Mouse (Mus musculus) lung, postnatal 0 days (tissue): Measurements from ENCODE around the gene Plcg1. TPM values are rescaled to one million over a fixed set of nuclear protein-coding genes. Genes with fewer than 3 reads are reported as not detected.
A peak's percentile ranks its signal among the peaks of the same experiment; 100 is the strongest.

Experiments used
- ATAC-seq: fragments of 200-750 bp; cut with Nextera tagmentation; 2 replicates; pipeline ENCODE4 v1.8.0; 2017; ENCODE audit warnings: moderate library complexity
- DNase-seq: peaks from one replicate; pipeline ENCODE4 v3.0.0-alpha.2; 2016; ENCODE audit warnings: low spot score
- H3K27ac ChIP-seq: fragments of 300-500 bp; sonication (generic); 2 replicates; pipeline ENCODE4 v1.5.1; 2014; ENCODE audit warnings: antibody characterized with exemption, mild to moderate bottlenecking, low read length, mixed read lengths
- H3K27me3 ChIP-seq: fragments of 300-500 bp; sonication (generic); replicated peaks from 2 replicates; pipeline ENCODE4 v1.6.1; 2014; ENCODE audit warnings: low read length, mixed read lengths; ENCODE audit not compliant: insufficient read depth
- H3K36me3 ChIP-seq: fragments of 300-500 bp; sonication (generic); 2 replicates; pipeline ENCODE4 v1.6.1; 2014; ENCODE audit warnings: low read length, mixed read lengths; ENCODE audit not compliant: insufficient read depth
- H3K4me1 ChIP-seq: fragments of 300-500 bp; sonication (generic); 2 replicates; pipeline ENCODE4 v1.6.1; 2014; ENCODE audit warnings: antibody characterized with exemption, low read depth, low read length, mixed read lengths; ENCODE audit not compliant: insufficient read depth
- H3K4me2 ChIP-seq: fragments of 300-500 bp; sonication (generic); replicated peaks from 2 replicates; pipeline ENCODE4 v1.6.1; 2014; ENCODE audit warnings: low read depth, mild to moderate bottlenecking, low read length, moderate library complexity, mixed read lengths
- H3K4me3 ChIP-seq: fragments of 300-500 bp; sonication (generic); 2 replicates; pipeline ENCODE4 v1.5.1; 2014; ENCODE audit warnings: low read depth, low read length
- H3K9ac ChIP-seq: fragments of 300-500 bp; sonication (generic); replicated peaks from 2 replicates; pipeline ENCODE4 v1.6.1; 2014; ENCODE audit warnings: low read depth, mild to moderate bottlenecking
- H3K9me3 ChIP-seq: fragments of 300-500 bp; sonication (generic); 2 replicates; pipeline ENCODE4 v1.6.1; 2016; ENCODE audit warnings: low read length, mixed read lengths
- CTCF ChIP-seq: IDR thresholded peaks from 2 replicates; pipeline ENCODE4 v1.5.1; 2016; ENCODE audit warnings: antibody characterized with exemption, mild to moderate bottlenecking
- EP300 ChIP-seq: IDR thresholded peaks from 2 replicates; pipeline ENCODE4 v1.6.1; 2016; ENCODE audit warnings: antibody characterized with exemption, mild to moderate bottlenecking, control low read depth
- WGBS: fragments of 180-500 bp; shearing (Covaris S2); extraction: QIAGEN DNeasy Blood & Tissue Kit; methylation state at CpG from one replicate; pipeline ENCODE4 v1.1.7; 2014; 5-methylcytosine and 5-hydroxymethylcytosine counted together
- polyA plus RNA-seq: library from polyadenylated mRNA; unstranded; fragments of >200 nt; fragmentation: Nextera tagmentation; extraction: Ambion mirVana; gene quantifications from 2 replicates; pipeline ENCODE4 v1.2.1, GENCODE M21; 2015

Plcg1 gene
- polyA plus RNA-seq, 1 experiment from 2014 or later: 34.8 TPM

- DNase-seq: peak; percentile 89
- ATAC-seq: peak; percentile 88
- no peaks in the 10 kb centered on the region for H3K27me3 ChIP-seq
- no peaks in the 10 kb centered on the region for H3K9me3 ChIP-seq
- H3K4me3 ChIP-seq: no peak overlapping the region
- no peak overlapping the region for H3K9ac ChIP-seq
- TF ChIP-seq EP300 (peak; percentile 100), CTCF (no peak; the same call in 1 of the 2 replicates)
- WGBS: 18% methylated on average over 4 of the region's 4 CpGs
- no peaks in the 10 kb centered on the region for H3K36me3 ChIP-seq
- H3K27ac ChIP-seq: peak overlapping the region; percentile 85
- H3K4me2 ChIP-seq: no peak overlapping the region
- peaks cover 18% of the 10 kb centered on the region; the same call in 1 of the 2 replicates for H3K4me1 ChIP-seq
Observed at GRCm38 (mm10) chr2:160804794-160805527, 73.9 kb downstream of the Plcg1 start.

- 15% methylated on average over 3 of the region's 3 CpGs for WGBS
- Histone ChIP-seq H3K36me3 (no peaks in the 10 kb centered on the region), H3K9me3 (no peaks in the 10 kb centered on the region), H3K4me3 (no peak overlapping the region), H3K27me3 (no peaks in the 10 kb centered on the region), H3K27ac (peak overlapping the region; percentile 85), H3K4me2 (no peak overlapping the region), H3K4me1 (peaks cover 18% of the 10 kb centered on the region; the same call in 1 of the 2 replicates), H3K9ac (no peak overlapping the region)
- peak; percentile 51 for DNase-seq
- TF ChIP-seq CTCF (no peak), EP300 (peak; percentile 78)
- ATAC-seq: peak; percentile 32; the same call in 1 of the 2 replicates
Observed at GRCm38 (mm10) chr2:160806091-160806521, 75.0 kb downstream of the Plcg1 start.

GRCm38 (mm10) chr2:160810376-160810775 lies 79.3 kb downstream of the Plcg1 start:
- Histone ChIP-seq H3K27ac (no peak overlapping the region), H3K4me1 (peaks cover 12% of the 10 kb centered on the region; the same call in 1 of the 2 replicates), H3K27me3 (no peaks in the 10 kb centered on the region), H3K4me2 (no peak overlapping the region), H3K9ac (no peak overlapping the region), H3K9me3 (no peaks in the 10 kb centered on the region), H3K4me3 (no peak overlapping the region), H3K36me3 (no peaks in the 10 kb centered on the region)
- TF ChIP-seq EP300 (no peak), CTCF (no peak)
- DNase-seq: no peak
- no peak for ATAC-seq

- Histone ChIP-seq H3K27me3 (no peaks in the 10 kb centered on the region), H3K27ac (no peak overlapping the region), H3K36me3 (no peaks in the 10 kb centered on the region), H3K4me2 (no peak overlapping the region), H3K4me3 (no peak overlapping the region), H3K9me3 (no peaks in the 10 kb centered on the region), H3K9ac (no peak overlapping the region), H3K4me1 (peaks cover 10% of the 10 kb centered on the region; the same call in 1 of the 2 replicates)
- DNase-seq (peak; percentile 27), ATAC-seq (no peak)
- TF ChIP-seq CTCF (no peak), EP300 (no peak)
- WGBS: 67% methylated on average over 1 of the region's 1 CpGs
Observed at GRCm38 (mm10) chr2:160810802-160811201, 79.7 kb downstream of the Plcg1 start.

Other genes with a start within 250 kb of the Plcg1 start
- 38.7 and 51.5 TPM in 2 replicates for gene Top1, start 85.4 kb upstream of the Plcg1 start, polyA plus RNA-seq
- gene Zhx3, start 141.7 kb downstream of the Plcg1 start, polyA plus RNA-seq: 7.2 and 10.9 TPM in 2 replicates
- 3.2 and 4.5 TPM in 2 replicates for gene Lpin3, start 149.4 kb downstream of the Plcg1 start, polyA plus RNA-seq
- gene Emilin3, start 181.0 kb downstream of the Plcg1 start, polyA plus RNA-seq: 0.36 and 0.52 TPM in 2 replicates